Mouse (Mus musculus) kidney, embryonic 14.5 days (tissue): ENCODE measurements at regions not wholly inside any gene's neighbourhood (a gene's known extent, or its start where the extent isn't known, plus 50 kb on each side); places are given as distances from the start of the nearest gene placed in this dataset.

Experiments
- ATAC-seq: fragments of 200-750 bp; cut with Nextera tagmentation; 2 replicates; pipeline ENCODE4 v1.8.0; 2017; ENCODE audit warnings: moderate number of reproducible peaks, mild to moderate bottlenecking, moderate TSS enrichment, moderate library complexity; ENCODE audit not compliant: low FRiP score, low TSS enrichment
- H3K27ac ChIP-seq: fragments of 300-500 bp; sonication (generic); 2 replicates; pipeline ENCODE4 v1.5.1; 2014; ENCODE audit warnings: low read depth, mild to moderate bottlenecking, low read length, moderate library complexity, mixed read lengths
- H3K27me3 ChIP-seq: fragments of 300-500 bp; sonication (generic); 2 replicates; pipeline ENCODE4 v1.6.1; 2014; ENCODE audit warnings: mild to moderate bottlenecking, low read length; ENCODE audit not compliant: control insufficient read depth, insufficient read depth
- H3K36me3 ChIP-seq: fragments of 300-500 bp; sonication (generic); 2 replicates; pipeline ENCODE4 v1.6.1; 2014; ENCODE audit warnings: low read length, mixed read lengths; ENCODE audit not compliant: control insufficient read depth, insufficient read depth
- H3K4me1 ChIP-seq: fragments of 300-500 bp; sonication (generic); 2 replicates; pipeline ENCODE4 v1.6.1; 2014; ENCODE audit warnings: low read length, mixed read lengths; ENCODE audit not compliant: control insufficient read depth, insufficient read depth
- H3K4me2 ChIP-seq: fragments of 300-500 bp; sonication (generic); replicated peaks from 2 replicates; pipeline ENCODE4 v1.6.1; 2014; ENCODE audit warnings: low read depth, mild to moderate bottlenecking, low read length
- H3K4me3 ChIP-seq: fragments of 300-500 bp; sonication (generic); 2 replicates; pipeline ENCODE4 v1.5.1; 2014; ENCODE audit warnings: mild to moderate bottlenecking, low read length
- H3K9ac ChIP-seq: fragments of 300-500 bp; sonication (generic); 2 replicates; pipeline ENCODE4 v1.6.1; 2014; ENCODE audit warnings: low read depth, mild to moderate bottlenecking, low read length, moderate library complexity
- H3K9me3 ChIP-seq: fragments of 300-500 bp; sonication (generic); 2 replicates; pipeline ENCODE4 v1.6.1; 2016; ENCODE audit warnings: low read length; ENCODE audit not compliant: control insufficient read depth
- WGBS: fragments of 180-500 bp; shearing (Covaris S2); extraction: QIAGEN DNeasy Blood & Tissue Kit; methylation state at CpG from one replicate; pipeline ENCODE4 v1.1.7; 2014; 5-methylcytosine and 5-hydroxymethylcytosine counted together

GRCm38 (mm10) chr14:105435343-105435742 lies 177.0 kb downstream of the Ndfip2 start:
- ATAC-seq: no peak
- no peak overlapping the region for H3K4me2 ChIP-seq
- no peak overlapping the region for H3K27ac ChIP-seq
- H3K27me3 ChIP-seq: no peaks in the 10 kb centered on the region
- no peaks in the 10 kb centered on the region for H3K4me1 ChIP-seq
- H3K36me3 ChIP-seq: no peaks in the 10 kb centered on the region
- 77% methylated on average over 6 of the region's 6 CpGs for WGBS
- no peak overlapping the region for H3K4me3 ChIP-seq
- H3K9me3 ChIP-seq: peaks cover 3% of the 10 kb centered on the region; the same call in 1 of the 2 replicates
- no peak overlapping the region for H3K9ac ChIP-seq

DNA sequence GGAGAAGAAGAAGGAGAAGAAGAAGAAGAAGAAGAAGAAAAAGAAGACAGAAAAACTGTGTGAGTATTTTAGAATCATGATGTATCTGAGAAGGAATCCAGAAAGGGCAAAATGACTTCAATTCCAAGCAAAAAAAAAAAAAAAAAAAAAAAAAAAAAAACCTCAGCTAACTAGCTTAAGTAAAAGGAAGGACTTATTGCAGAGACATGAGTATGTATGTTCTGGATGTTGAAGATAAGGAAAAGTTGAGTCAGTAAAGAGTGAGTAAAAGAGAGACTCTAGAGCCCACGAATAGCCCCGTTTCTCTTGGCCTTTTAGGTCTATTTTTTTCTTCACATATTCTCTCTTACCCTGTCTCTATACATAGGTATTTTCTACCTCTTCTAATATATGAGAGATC lies 175.1 kb downstream of the Ndfip2 start:
- H3K27me3 ChIP-seq: no peaks in the 10 kb centered on the region
- H3K9me3 ChIP-seq: no peaks in the 10 kb centered on the region
- WGBS: 93% methylated on average over 2 of the region's 2 CpGs
- H3K36me3 ChIP-seq: no peaks in the 10 kb centered on the region
- H3K9ac ChIP-seq: no peak overlapping the region
- H3K4me2 ChIP-seq: no peak overlapping the region
- H3K4me3 ChIP-seq: no peak overlapping the region
- H3K27ac ChIP-seq: no peak overlapping the region
- H3K4me1 ChIP-seq: no peaks in the 10 kb centered on the region
- ATAC-seq: no peak

DNA sequence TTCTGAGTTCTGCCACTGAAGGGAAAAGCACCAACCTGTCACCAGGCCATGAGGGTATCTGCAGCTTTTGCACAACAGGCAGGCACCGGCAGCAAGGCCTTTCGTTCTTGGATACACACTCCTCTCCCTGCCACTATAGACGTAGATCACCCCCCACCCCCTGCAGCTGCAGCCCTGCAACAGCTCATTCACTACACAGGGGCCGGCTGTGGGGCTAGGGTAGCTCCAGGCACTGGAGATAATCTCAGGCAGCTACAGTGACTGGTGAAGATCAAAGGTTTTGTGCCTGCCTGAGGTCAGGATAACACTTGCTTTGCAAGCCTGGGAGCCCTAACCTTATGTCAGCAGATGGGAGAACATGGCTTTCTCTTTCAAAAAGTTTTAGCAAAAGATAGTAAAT lies 174.3 kb downstream of the Ndfip2 start:
- no peak overlapping the region for H3K4me2 ChIP-seq
- no peak overlapping the region for H3K4me3 ChIP-seq
- peaks cover 3% of the 10 kb centered on the region; the same call in 1 of the 2 replicates for H3K4me1 ChIP-seq
- no peak overlapping the region for H3K9ac ChIP-seq
- no peaks in the 10 kb centered on the region for H3K27me3 ChIP-seq
- no peaks in the 10 kb centered on the region for H3K9me3 ChIP-seq
- no peaks in the 10 kb centered on the region for H3K36me3 ChIP-seq
- H3K27ac ChIP-seq: no peak overlapping the region
- 13% methylated on average over 4 of the region's 4 CpGs for WGBS
- no peak for ATAC-seq

GRCm38 (mm10) chr14:105431584-105431983 lies 173.2 kb downstream of the Ndfip2 start:
- Histone ChIP-seq H3K27ac (no peak overlapping the region), H3K4me3 (no peak overlapping the region), H3K4me2 (no peak overlapping the region), H3K9me3 (no peaks in the 10 kb centered on the region), H3K4me1 (peaks cover 13% of the 10 kb centered on the region), H3K27me3 (no peaks in the 10 kb centered on the region), H3K36me3 (no peaks in the 10 kb centered on the region), H3K9ac (no peak overlapping the region)
- no peak for ATAC-seq
- 90% methylated on average over 4 of the region's 4 CpGs for WGBS

GRCm38 (mm10) chr14:105429664-105430257 lies 171.4 kb downstream of the Ndfip2 start:
- WGBS: 60% methylated on average over 5 of the region's 5 CpGs
- no peak overlapping the region for H3K4me3 ChIP-seq
- H3K4me1 ChIP-seq: peaks cover 15% of the 10 kb centered on the region
- H3K9ac ChIP-seq: no peak overlapping the region
- no peak overlapping the region for H3K27ac ChIP-seq
- ATAC-seq: no peak
- H3K36me3 ChIP-seq: no peaks in the 10 kb centered on the region
- H3K27me3 ChIP-seq: no peaks in the 10 kb centered on the region
- no peak overlapping the region for H3K4me2 ChIP-seq
- H3K9me3 ChIP-seq: no peaks in the 10 kb centered on the region

GRCm38 (mm10) chr14:105427474-105427901 lies 169.1 kb downstream of the Ndfip2 start:
- Histone ChIP-seq H3K4me1 (peaks cover 15% of the 10 kb centered on the region), H3K9ac (no peak overlapping the region), H3K27ac (0 out of 2 replicates have a peak overlapping the region, but pooled peaks have one; percentile 55), H3K27me3 (no peaks in the 10 kb centered on the region), H3K36me3 (no peaks in the 10 kb centered on the region), H3K4me3 (peak overlapping the region; percentile 9; the same call in 1 of the 2 replicates), H3K4me2 (peak overlapping the region; percentile 39), H3K9me3 (no peaks in the 10 kb centered on the region)
- peak; percentile 93 for ATAC-seq
- 17% methylated on average over 17 of the region's 17 CpGs for WGBS

DNA sequence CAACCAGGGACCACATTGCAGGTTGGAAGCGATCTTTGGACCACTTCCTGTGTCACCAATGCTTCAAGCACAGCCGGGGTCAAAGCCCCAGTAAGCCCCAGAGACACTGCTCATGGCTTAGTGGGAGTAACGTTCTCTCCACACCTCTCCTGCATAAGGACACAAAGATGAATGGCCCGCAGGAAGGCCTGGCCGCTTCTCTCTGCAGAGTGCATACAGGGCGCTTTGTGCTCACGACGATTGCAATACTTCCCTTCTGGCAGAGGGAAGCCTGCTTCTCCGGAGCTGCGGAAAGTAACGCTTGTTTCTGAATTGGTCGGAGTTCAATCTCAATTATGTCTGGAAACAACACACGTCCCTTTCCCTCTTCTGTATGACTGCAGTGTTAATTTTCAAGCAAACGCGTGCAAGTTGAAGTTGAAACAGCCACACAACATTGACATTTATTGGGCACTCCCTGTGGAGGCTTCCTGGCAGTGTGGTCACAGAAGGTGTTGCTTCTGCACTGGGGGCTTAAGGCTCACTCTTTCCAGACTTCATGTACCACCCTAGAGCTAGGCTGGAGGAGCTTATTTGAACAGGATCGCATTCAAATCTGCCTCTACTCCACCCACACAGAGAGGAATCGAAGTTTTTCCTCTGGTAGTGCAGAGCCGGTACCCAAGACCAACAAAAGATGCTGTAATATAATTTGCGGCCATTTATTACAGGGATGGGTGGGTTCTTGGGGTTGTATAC lies 168.4 kb downstream of the Ndfip2 start:
- Histone ChIP-seq H3K27me3 (no peaks in the 10 kb centered on the region), H3K36me3 (no peaks in the 10 kb centered on the region), H3K9ac (no peak overlapping the region), H3K4me3 (no peak overlapping the region), H3K27ac (no peak overlapping the region), H3K4me2 (peak overlapping the region; percentile 39; the same call in 1 of the 2 replicates), H3K4me1 (peaks cover 15% of the 10 kb centered on the region), H3K9me3 (no peaks in the 10 kb centered on the region)
- ATAC-seq: 0 out of 2 replicates have a peak, but pooled peaks have one; percentile 13
- 47% methylated on average over 19 of the region's 19 CpGs for WGBS

DNA sequence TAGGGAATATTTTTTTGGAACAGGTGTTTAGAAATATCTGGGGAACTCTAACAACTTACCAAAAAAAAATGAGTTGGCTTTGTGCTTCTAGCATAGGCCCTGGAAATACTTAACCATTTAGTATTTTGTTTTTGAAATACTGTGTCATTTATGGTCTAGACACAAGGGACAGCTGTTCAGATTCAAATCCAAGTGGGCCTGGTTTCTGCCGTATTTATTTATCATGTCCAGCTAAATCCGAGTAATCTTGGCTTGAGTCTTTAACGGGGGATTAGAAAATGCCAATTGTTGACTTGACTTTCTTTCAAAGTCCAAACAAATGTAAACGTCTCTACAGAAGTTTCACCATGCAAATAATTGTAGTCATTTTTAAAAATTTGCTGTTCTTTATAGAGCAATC lies 159.6 kb downstream of the Ndfip2 start:
- Histone ChIP-seq H3K4me2 (no peak overlapping the region), H3K9me3 (no peaks in the 10 kb centered on the region), H3K9ac (no peak overlapping the region), H3K4me1 (peaks cover 4% of the 10 kb centered on the region; the same call in 1 of the 2 replicates), H3K4me3 (no peak overlapping the region), H3K27ac (no peak overlapping the region), H3K36me3 (no peaks in the 10 kb centered on the region), H3K27me3 (no peaks in the 10 kb centered on the region)
- WGBS: 56% methylated on average over 4 of the region's 4 CpGs
- no peak for ATAC-seq

DNA sequence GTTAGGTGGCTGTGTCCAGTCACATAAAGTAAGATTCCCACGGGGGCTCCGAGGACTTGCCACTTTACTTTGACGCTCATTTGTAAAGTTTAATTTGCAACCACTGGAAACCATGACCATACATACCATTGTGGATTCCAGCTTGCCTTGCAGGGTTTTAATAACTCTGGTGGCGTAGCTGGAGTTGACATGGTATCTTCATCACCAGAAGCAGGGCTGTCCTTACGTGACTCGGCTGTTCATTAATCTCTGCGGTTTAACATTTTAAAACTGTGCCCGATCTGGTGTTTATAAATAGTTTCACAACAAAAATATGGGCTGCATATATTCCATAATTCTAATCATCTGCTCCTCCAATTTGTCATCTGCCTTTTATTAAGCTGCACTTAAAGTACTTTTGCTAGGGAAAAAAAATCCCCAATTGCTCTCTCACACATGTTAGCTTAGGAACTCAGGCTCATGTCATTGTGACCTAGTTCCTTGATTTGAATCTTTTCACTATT lies 159.1 kb downstream of the Ndfip2 start:
- ATAC-seq: no peak
- H3K4me3 ChIP-seq: no peak overlapping the region
- H3K9me3 ChIP-seq: no peaks in the 10 kb centered on the region
- H3K4me1 ChIP-seq: peaks cover 4% of the 10 kb centered on the region; the same call in 1 of the 2 replicates
- no peak overlapping the region for H3K4me2 ChIP-seq
- H3K36me3 ChIP-seq: no peaks in the 10 kb centered on the region
- 73% methylated on average over 8 of the region's 8 CpGs for WGBS
- no peak overlapping the region for H3K27ac ChIP-seq
- H3K27me3 ChIP-seq: no peaks in the 10 kb centered on the region
- no peak overlapping the region for H3K9ac ChIP-seq
